Mouse (Mus musculus) heart, adult 2 months (tissue): ENCODE data around the gene Gm45837.

Experiments used
- CTCF ChIP-seq: fragments of 200-600 bp; IDR thresholded peaks from 2 replicates; pipeline ENCODE4 v1.8.1; 2022; ENCODE audit warnings: antibody characterized with exemption, mild to moderate bottlenecking, moderate library complexity
- EP300 ChIP-seq: fragments of 200-500 bp; IDR thresholded peaks from 2 replicates; pipeline ENCODE4 v1.6.1; 2011; ENCODE audit warnings: low read depth, low read length, control low read depth; ENCODE audit not compliant: insufficient read depth
- POLR2A ChIP-seq: fragments of 200-500 bp; IDR thresholded peaks from 2 replicates; pipeline ENCODE4 v1.6.1; 2011; ENCODE audit warnings: mild to moderate bottlenecking, low read depth, low read length, control low read depth; ENCODE audit not compliant: insufficient read depth

DNA sequence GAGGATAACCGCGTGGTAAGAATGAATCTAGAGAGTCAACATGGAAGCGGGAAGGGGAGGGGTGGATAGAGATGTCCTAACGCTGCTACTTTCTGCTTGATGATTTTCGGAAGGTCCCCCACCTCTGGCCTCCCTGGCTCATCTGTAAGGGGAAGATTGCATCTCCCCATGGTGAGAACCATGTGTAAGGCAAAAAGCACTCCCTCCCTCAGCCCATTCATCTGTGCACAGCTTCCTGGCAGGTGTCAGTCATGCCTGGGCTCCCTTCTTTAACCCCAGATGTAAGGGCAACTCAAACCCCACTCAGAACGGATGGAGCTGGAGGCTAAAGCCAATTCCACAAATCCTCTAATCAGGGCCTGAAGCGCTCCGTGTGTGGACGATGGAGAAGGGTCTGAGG lies 89.0 kb downstream of the Gm45837 start:
- TF ChIP-seq CTCF (no peak), POLR2A (no peak), EP300 (no peak)
